Mouse (Mus musculus): Measurements from ENCODE around the gene Ces1d.

GRCm38 (mm10) chr8:93180581-93181129 is 17.0 kb downstream of the Ces1d start:
- TF ChIP-seq POLR2A (IDR thresholded peaks at IDR 0.05; ENCODE audit: borderline replicate concordance, control insufficient read depth, low read depth, low read length) (no peak), CTCF (IDR thresholded peaks at IDR 0.05; ENCODE audit: control insufficient read depth, insufficient read depth, low read length) (no peak)

All from bone marrow, adult 2 months (tissue).